Mouse (Mus musculus) stomach, postnatal 0 days (tissue): ENCODE data around the gene Fas. TPM values are rescaled to one million over a fixed set of nuclear protein-coding genes. Genes with fewer than 3 reads are reported as not detected.
A peak's percentile ranks its signal among the peaks of the same experiment; 100 is the strongest.

Experiments
- ATAC-seq: fragments of 200-750 bp; cut with Nextera tagmentation; 2 replicates; pipeline ENCODE4 v1.8.0; 2017; ENCODE audit not compliant: low FRiP score, low TSS enrichment
- DNase-seq: peaks from one replicate; pipeline ENCODE4 v3.0.0-alpha.2; 2016; ENCODE audit warnings: low spot score
- H3K27ac ChIP-seq: fragments of 300-500 bp; sonication (generic); replicated peaks from 2 replicates; pipeline ENCODE4 v1.5.1; 2014; ENCODE audit warnings: mild to moderate bottlenecking, control low read depth
- H3K27me3 ChIP-seq: fragments of 300-500 bp; sonication (generic); 2 replicates; pipeline ENCODE4 v1.6.1; 2014; ENCODE audit warnings: low read length; ENCODE audit not compliant: control insufficient read depth, insufficient read depth
- H3K36me3 ChIP-seq: fragments of 300-500 bp; sonication (generic); 2 replicates; pipeline ENCODE4 v1.6.1; 2014; ENCODE audit warnings: low read length, mixed read lengths; ENCODE audit not compliant: control insufficient read depth, insufficient read depth
- H3K4me1 ChIP-seq: fragments of 300-500 bp; sonication (generic); replicated peaks from 2 replicates; pipeline ENCODE4 v1.6.1; 2014; ENCODE audit warnings: antibody characterized with exemption; ENCODE audit not compliant: control insufficient read depth, insufficient read depth
- H3K4me2 ChIP-seq: fragments of 300-500 bp; sonication (generic); replicated peaks from 2 replicates; pipeline ENCODE4 v1.6.1; 2014; ENCODE audit warnings: low read depth, mild to moderate bottlenecking, control low read depth, moderate library complexity
- H3K4me3 ChIP-seq: fragments of 300-500 bp; sonication (generic); 2 replicates; pipeline ENCODE4 v1.5.1; 2014; ENCODE audit warnings: low read depth, low read length, control low read depth
- H3K9ac ChIP-seq: fragments of 300-500 bp; sonication (generic); 2 replicates; pipeline ENCODE4 v1.6.1; 2014; ENCODE audit warnings: mild to moderate bottlenecking, low read length, control low read depth, mixed read lengths
- H3K9me3 ChIP-seq: fragments of 300-500 bp; sonication (generic); 2 replicates; pipeline ENCODE4 v1.6.1; 2016; ENCODE audit warnings: low read length; ENCODE audit not compliant: control insufficient read depth
- CTCF ChIP-seq: IDR thresholded peaks from 2 replicates; pipeline ENCODE4 v1.5.1; 2016; ENCODE audit warnings: antibody characterized with exemption, low read depth, mild to moderate bottlenecking, moderate library complexity
- EP300 ChIP-seq: optimal IDR thresholded peaks from 2 replicates; pipeline ENCODE3; 2016; ENCODE audit warnings: antibody characterized with exemption
- WGBS: fragments of 180-500 bp; shearing (Covaris S2); extraction: QIAGEN DNeasy Blood & Tissue Kit; methylation state at CpG from one replicate; pipeline ENCODE4 v1.1.7; 2014; 5-methylcytosine and 5-hydroxymethylcytosine counted together
- polyA plus RNA-seq: library from polyadenylated mRNA; unstranded; fragments of >200 nt; fragmentation: Nextera tagmentation; extraction: Ambion mirVana; gene quantifications from 2 replicates; pipeline ENCODE4 v1.2.1, GENCODE M21; 2015

The Fas gene
- polyA plus RNA-seq, 1 experiment from 2014 or later, result 9.0 TPM

DNA sequence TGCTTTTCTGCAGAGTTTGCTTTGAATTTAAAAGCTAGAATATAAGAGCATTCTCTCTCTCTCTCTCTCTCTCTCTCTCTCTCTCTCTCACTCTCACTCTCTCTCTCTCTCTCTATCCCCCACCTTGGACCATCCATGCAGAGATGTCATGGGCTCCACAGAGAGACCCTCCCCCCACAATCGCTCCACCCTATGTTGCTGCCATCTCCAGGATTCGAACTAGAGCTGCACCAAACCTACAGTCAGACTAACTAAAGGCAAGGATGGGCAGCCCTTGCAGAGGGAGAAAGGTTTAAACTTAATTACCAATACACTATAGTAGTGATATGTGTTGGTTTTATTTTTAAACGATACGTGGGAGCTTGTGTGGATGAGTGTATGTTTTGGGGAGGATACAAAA lies 39.8 kb upstream of the Fas start:
- Histone ChIP-seq H3K9me3 (no peaks in the 10 kb centered on the region), H3K9ac (no peak overlapping the region), H3K36me3 (no peaks in the 10 kb centered on the region), H3K27me3 (no peaks in the 10 kb centered on the region), H3K4me3 (peak overlapping the region; percentile 49), H3K4me2 (peak overlapping the region; percentile 35), H3K27ac (0 out of 2 replicates have a peak overlapping the region, but pooled peaks have one; percentile 30), H3K4me1 (no peaks in the 10 kb centered on the region)
- DNase-seq (no peak), ATAC-seq (no peak)
- WGBS, result 66% methylated on average over 4 of the region's 4 CpGs
- no peak for TF ChIP-seq CTCF
- TF ChIP-seq EP300, result no peak

DNA sequence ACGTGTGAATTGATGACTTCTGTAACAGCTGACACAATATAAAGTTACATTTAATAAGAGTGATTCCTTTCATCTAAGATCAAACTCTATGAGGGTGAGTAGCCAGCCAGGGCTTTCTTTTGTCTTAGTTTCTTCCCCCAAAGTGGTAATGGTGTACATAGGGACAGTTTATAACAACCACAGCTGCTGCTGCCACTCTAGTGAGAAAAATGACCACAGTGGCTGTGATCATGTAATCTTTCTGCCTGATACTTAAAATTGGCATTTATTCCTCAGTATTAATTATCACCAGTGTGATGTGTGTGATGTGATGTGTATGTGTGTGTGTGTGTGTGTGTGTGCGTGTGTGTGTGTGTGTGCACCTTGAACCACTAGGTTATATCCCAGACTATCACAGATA lies 38.6 kb upstream of the Fas start:
- no peak for DNase-seq
- Histone ChIP-seq H3K9me3 (no peaks in the 10 kb centered on the region), H3K36me3 (no peaks in the 10 kb centered on the region), H3K4me1 (no peaks in the 10 kb centered on the region), H3K4me3 (peak overlapping the region; percentile 49), H3K4me2 (peak overlapping the region; percentile 42), H3K9ac (peak overlapping the region; percentile 77), H3K27ac (peak overlapping the region; percentile 97), H3K27me3 (no peaks in the 10 kb centered on the region)
- 52% methylated on average over 2 of the region's 2 CpGs for WGBS
- TF ChIP-seq EP300 (no peak), CTCF (no peak)
- ATAC-seq, result no peak

DNA sequence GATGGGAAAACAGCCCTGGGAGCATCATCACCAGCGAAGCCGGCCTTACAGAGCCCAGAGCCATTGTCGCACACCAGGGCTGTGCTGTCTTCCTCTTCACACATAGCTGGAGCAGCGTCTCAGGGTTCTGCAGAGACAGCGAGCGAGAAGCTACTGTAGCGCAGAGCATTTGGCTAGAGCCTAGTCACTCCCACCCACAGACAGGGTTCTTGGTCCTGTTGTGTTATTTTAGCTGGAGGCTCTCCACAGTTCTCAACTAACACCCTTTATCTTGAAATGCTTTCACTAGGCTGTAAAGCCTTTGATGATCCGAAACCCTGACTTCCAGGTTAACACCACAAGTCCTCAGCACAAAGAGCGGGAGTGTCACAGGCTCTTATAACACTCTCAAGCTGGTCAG lies 38.0 kb upstream of the Fas start:
- no peaks in the 10 kb centered on the region for H3K36me3 ChIP-seq
- peak overlapping the region; percentile 49 for H3K4me3 ChIP-seq
- peak overlapping the region; percentile 97 for H3K27ac ChIP-seq
- TF ChIP-seq EP300, result no peak
- no peak for TF ChIP-seq CTCF
- no peaks in the 10 kb centered on the region for H3K27me3 ChIP-seq
- no peaks in the 10 kb centered on the region for H3K9me3 ChIP-seq
- ATAC-seq (no peak), DNase-seq (no peak)
- H3K9ac ChIP-seq, result peak overlapping the region; percentile 77
- H3K4me2 ChIP-seq, result peak overlapping the region; percentile 42
- H3K4me1 ChIP-seq, result no peaks in the 10 kb centered on the region
- 66% methylated on average over 9 of the region's 9 CpGs for WGBS

DNA sequence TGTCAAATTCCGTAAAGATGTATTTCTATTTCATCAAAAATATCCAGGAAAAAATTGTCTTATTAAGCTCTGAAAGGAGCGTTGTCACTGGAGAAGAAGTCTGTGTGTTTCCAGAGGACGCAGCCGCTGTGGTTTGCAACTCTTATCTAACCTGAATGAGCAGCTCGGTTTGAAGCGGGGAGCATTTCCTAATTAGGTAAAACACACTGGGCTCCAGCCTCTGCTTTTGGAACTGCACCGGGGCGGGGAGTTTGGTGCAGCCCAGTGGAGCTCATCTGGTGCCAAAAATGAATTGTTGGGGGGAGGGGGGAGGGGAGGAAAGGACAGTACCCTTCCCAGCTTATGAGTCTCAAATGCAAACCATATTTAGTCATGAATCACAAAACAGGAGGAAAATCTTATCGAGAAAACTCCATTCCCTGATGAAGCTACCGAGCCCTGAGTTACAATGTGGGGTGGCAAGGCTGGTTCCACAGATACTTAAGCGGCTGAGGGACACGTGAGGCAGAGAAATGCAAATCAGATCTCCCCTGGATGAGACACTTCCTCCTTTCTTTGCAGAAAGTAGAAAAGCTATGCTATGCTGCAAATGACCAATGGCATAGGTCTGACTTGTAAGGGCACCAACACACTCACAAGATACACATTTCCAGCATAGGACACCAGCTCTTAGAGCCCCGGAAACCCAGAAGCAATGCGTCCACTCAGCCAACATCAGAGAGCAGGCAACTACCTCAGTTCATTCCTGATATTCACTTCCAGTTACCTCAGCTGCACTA lies 36.2 kb upstream of the Fas start:
- no peaks in the 10 kb centered on the region for H3K27me3 ChIP-seq
- no peaks in the 10 kb centered on the region for H3K4me1 ChIP-seq
- peak overlapping the region; percentile 42 for H3K4me2 ChIP-seq
- H3K27ac ChIP-seq, result peak overlapping the region; percentile 97
- 20% methylated on average over 14 of the region's 14 CpGs for WGBS
- ATAC-seq, result peak; percentile 47
- no peak for DNase-seq
- no peaks in the 10 kb centered on the region for H3K36me3 ChIP-seq
- H3K9me3 ChIP-seq, result no peaks in the 10 kb centered on the region
- peak overlapping the region; percentile 49 for H3K4me3 ChIP-seq
- TF ChIP-seq EP300 (no peak), CTCF (no peak)
- H3K9ac ChIP-seq, result peak overlapping the region; percentile 77

DNA sequence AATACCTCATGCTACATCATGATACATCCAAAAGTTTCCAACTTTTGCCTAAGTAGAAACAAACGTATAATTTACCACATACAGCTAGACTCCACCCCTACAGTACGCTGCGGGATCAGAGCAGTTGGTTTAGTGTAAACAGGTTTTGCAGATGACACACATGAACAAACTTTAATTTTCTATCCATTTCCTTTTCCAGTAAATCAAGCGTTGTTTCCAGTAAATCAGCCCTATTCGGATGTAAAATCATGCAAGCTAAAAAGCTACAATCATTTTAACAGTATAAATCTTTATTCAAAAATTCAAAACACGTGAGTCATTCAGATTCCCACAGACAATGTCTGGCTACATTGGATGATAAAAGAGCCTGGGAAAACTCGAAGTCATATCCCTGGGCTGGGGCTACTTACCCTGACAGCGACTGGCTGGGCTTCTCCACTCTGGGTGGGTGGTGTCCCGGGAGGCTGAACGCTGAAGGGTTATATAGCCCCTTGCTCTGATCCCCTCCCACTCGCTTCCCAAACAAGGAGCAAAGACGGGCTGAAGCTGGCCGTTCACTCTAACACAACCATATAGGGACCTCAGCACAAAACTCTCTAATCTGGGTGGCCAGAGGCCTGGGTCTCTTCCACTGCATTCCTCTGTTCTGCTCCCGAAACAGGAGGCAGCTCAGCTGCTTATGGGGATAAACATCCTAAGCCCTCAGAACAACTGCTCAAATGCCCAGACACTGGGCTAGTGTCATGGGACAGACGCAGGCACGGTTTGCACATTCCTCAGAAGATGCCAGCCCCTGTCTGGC lies 35.4 kb upstream of the Fas start, which contains the start of gene Acta2:
Gene Acta2 (minus strand): TSS at position 711 of the 802 bp plus-strand sequence.
- Histone ChIP-seq H3K36me3 (no peaks in the 10 kb centered on the region), H3K4me2 (peak within 1 kb of the TSS; percentile 42), H3K4me1 (no peaks in the 10 kb centered on the region), H3K27me3 (no peaks in the 10 kb centered on the region), H3K27ac (peak within 1 kb of the TSS; percentile 97), H3K4me3 (peak within 1 kb of the TSS; percentile 49), H3K9ac (peak within 1 kb of the TSS; percentile 77), H3K9me3 (no peaks in the 10 kb centered on the region)
- TF ChIP-seq CTCF, result no peak
- peak; percentile 87 for TF ChIP-seq EP300
- WGBS, result 29% methylated on average over 16 of the region's 16 CpGs
- ATAC-seq (peak; percentile 90), DNase-seq (peak; percentile 51)
